Mouse (Mus musculus): ENCODE measurements around the gene Hs3st3b1. TPM values are rescaled to one million over a fixed set of nuclear protein-coding genes. Genes with fewer than 3 reads are reported as not detected.

Gene Hs3st3b1
- polyA plus RNA-seq, 1 experiment from 2014 or later, result 9.6 TPM

Other genes with a start within 250 kb of the Hs3st3b1 start
- gene Cox10, start 157.2 kb upstream of the Hs3st3b1 start, polyA plus RNA-seq (2015; fragmentation: Nextera tagmentation; extraction: Ambion mirVana), result 21.7 and 23.7 TPM in 2 replicates

All from stomach, embryonic 16.5 days (tissue).